Mouse (Mus musculus): ENCODE measurements around the gene Rin3. TPM values are rescaled to one million over a fixed set of nuclear protein-coding genes. Genes with fewer than 3 reads are reported as not detected.

Rin3 gene
- polyA plus RNA-seq, 1 experiment from 2014 or later: 7.1 TPM

DNA sequence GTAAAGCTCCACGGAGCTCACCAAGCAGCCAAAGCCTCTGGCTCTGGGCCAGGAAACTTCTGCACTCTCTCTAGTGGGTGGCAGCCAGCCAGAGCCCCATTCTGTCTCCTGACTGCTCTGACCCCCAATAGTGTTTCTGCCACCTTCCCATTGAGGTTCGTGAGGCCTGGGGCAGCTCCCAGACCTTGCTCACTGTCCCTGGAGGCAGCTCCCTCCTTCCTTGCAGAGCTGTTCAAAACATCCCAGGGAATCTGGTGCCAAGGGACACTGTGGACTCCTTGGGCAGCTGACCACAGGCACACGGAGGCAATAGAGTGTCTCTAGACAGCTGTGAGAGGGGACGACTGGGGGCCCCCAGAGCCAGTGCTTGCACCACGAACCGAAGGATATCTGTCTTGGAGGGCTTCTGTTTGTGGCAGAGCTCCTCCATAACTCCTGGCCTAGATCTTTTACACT is 25.2 kb downstream of the Rin3 start:
- H3K36me3 ChIP-seq: 0 out of 2 replicates have a peak, but pooled peaks cover 3% of the 10 kb centered on the region
- peak overlapping the region; percentile 75 for H3K27ac ChIP-seq
- ATAC-seq (ENCODE audit: low FRiP score, low read depth): 0 out of 2 replicates have a peak, but pooled peaks have one; percentile 7
- no peak overlapping the region for H3K4me3 ChIP-seq
- peaks cover 32% of the 10 kb centered on the region for H3K4me1 ChIP-seq
- H3K4me2 ChIP-seq (replicated peaks): no peak overlapping the region
- H3K9me3 ChIP-seq: no peaks in the 10 kb centered on the region
- H3K9ac ChIP-seq: no peak overlapping the region
- no peaks in the 10 kb centered on the region for H3K27me3 ChIP-seq
- WGBS: 50% methylated on average over 6 of the region's 6 CpGs

DNA sequence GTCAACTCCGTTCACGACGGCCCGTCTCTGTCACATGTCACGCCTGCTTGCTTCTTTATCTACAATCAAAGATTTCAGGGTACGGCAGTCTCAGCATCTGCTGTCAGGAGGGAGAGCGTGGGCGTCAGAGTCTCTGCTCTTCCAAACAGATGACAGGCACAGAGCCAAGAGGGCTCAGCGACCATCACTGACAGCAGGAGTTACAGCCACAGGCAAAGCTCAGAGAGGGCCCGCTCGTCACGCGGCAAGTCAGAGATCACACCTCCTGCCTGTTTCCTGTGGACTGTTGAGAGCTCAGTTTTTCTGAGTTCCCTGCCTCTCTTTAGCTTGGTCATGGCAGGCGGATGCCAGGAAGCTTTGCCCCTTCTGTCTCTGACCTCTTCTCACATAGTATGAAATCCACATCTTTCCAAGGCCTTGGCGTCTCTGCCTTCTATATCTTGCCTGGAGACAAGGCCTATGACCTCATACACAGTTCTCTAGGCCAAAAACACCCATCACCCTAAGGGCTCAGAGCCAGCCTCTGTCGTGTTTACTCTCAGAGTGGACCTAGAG is 25.7 kb downstream of the Rin3 start:
- Histone ChIP-seq H3K4me1 (peaks cover 27% of the 10 kb centered on the region), H3K9ac (no peak overlapping the region), H3K27ac (no peak overlapping the region), H3K27me3 (no peaks in the 10 kb centered on the region), H3K9me3 (no peaks in the 10 kb centered on the region), H3K4me3 (no peak overlapping the region), H3K4me2 (replicated peaks) (no peak overlapping the region), H3K36me3 (peaks cover 6% of the 10 kb centered on the region; the same call in 1 of the 2 replicates)
- 63% methylated on average over 16 of the region's 16 CpGs for WGBS
- ATAC-seq (ENCODE audit: low FRiP score, low read depth): 0 out of 2 replicates have a peak, but pooled peaks have one; percentile 1

DNA sequence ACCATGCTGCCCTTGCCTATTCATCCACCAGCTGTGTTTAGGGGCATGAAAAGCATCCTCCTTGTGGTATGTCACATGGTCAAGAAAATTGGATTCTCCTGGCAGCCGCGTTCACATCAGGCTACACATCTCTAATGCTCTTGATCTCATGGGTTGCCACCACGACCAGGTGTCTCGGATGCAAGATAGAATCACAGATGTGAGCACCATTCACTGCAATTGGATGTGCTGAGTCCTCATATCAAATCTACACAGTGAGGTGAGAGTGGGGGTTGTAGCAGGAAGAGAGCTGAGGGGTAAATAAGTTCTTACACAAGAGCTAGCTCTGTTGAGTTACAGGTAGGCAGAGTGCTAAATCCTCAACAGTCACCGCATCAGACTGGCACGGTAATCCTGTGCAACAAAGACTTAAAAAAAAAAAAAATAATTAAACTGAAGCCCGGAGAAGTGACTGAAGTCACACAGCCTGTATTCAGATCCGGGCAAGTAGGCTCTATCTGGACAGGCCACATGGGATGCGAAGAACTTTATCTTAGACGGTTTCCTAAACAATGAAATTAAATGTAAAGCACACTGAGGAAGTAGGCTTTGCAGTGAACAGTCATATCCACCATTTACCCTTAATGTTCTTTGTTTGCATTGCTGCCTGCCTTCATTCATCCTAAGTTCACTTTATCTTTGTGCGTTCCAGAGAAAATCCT is 26.4 kb downstream of the Rin3 start:
- Histone ChIP-seq H3K4me2 (replicated peaks) (no peak overlapping the region), H3K9me3 (no peaks in the 10 kb centered on the region), H3K4me1 (peaks cover 21% of the 10 kb centered on the region), H3K4me3 (no peak overlapping the region), H3K36me3 (peaks cover 6% of the 10 kb centered on the region; the same call in 1 of the 2 replicates), H3K27ac (no peak overlapping the region), H3K27me3 (no peaks in the 10 kb centered on the region), H3K9ac (no peak overlapping the region)
- 92% methylated on average over 11 of the region's 11 CpGs for whole genome bisulfite sequencing
- no peak for ATAC-seq (ENCODE audit: low FRiP score, low read depth)

DNA sequence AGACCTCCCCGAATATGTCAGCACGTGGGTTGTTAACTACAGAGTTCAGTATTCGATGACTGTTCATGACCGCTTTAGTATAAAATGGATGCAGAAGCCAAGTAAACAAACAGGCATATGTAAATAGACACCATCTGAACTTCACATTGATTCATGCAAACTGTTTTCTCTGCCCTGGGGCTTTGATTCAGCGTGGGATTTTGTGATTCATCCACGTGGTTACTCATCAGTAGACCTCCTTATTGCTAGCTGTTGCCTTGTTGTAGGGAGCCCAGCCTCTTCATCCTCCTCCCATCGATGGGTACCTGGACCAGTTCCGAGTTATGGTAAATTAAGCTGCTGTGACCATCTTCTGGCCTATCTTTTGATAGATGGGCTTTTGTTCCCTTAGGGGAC is 26.9 kb downstream of the Rin3 start:
- WGBS: 92% methylated on average over 8 of the region's 8 CpGs

DNA sequence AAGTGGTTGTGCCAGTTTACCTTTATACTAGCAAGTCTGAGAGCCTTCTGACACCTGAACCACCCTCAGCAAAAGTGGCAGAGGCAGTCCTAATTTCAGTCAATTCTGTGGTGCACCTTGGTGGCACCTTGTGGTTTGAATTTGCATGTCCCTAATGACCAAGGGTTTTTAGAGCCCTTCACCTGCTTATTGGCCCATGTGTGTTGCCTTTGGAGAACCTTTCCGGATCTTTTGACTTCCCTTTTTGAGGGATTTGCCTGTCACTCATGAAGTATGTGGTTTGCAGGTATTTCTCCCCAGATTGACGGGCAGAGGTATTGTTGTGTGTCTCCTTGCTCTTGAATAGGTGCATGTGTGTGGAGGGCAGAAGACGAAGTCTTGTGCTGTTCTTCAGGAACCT is 27.4 kb downstream of the Rin3 start:
- Histone ChIP-seq H3K9ac (no peak overlapping the region), H3K9me3 (no peaks in the 10 kb centered on the region), H3K27me3 (no peaks in the 10 kb centered on the region), H3K4me2 (replicated peaks) (no peak overlapping the region), H3K4me1 (peaks cover 16% of the 10 kb centered on the region), H3K4me3 (no peak overlapping the region), H3K36me3 (peaks cover 11% of the 10 kb centered on the region), H3K27ac (no peak overlapping the region)
- WGBS: 86% methylated on average over 3 of the region's 3 CpGs
- no peak for ATAC-seq (ENCODE audit: low FRiP score, low read depth)

More for the DNA sequence above, 26.9 kb downstream of the Rin3 start:
- Histone ChIP-seq H3K36me3 (peaks cover 7% of the 10 kb centered on the region), H3K4me1 (peaks cover 19% of the 10 kb centered on the region), H3K9ac (no peak overlapping the region), H3K4me2 (replicated peaks) (no peak overlapping the region), H3K27me3 (no peaks in the 10 kb centered on the region), H3K4me3 (no peak overlapping the region), H3K27ac (no peak overlapping the region), H3K9me3 (no peaks in the 10 kb centered on the region)
- no peak for ATAC-seq (ENCODE audit: low FRiP score, low read depth)

DNA sequence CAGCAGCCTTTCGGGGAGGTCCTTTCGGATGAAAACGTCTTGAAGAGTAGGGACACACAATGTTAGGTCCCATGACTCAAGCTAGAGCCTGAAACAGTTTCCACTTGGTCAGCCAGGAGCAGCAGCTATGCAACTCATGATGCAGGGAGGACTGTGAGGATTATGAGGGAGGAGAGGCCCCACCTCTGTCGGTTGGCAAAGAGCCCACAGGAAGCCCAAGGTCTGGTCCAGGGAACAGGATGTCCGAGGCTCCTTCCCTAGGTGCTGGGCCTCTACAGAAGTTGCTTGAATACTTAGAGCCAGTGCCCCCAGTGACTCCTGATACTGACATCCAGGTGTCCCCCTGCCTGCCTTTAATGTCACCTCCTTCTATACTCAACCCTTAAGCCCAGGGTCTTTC is 28.6 kb downstream of the Rin3 start:
- H3K36me3 ChIP-seq: peaks cover 16% of the 10 kb centered on the region

DNA sequence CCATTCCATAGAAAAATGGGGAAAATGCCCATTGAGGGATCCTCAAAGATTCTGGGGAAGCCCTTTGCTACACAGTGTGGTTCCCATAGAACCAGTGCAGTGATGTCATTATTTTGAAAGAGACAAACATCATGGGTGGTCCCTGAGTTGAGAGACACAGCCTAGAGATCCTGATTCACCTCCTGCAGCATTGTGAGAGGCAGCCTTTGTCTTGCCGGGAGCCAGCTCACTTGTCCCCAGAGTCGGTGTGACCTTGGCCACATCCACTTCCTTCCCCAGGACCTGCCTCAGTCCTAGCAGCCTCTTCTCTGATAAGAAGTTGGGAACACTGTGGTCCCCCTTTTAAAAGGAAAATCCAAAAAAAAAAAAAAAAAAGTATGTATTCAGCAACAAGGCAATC is 36.3 kb downstream of the Rin3 start:
- Histone ChIP-seq H3K4me3 (no peak overlapping the region), H3K4me2 (replicated peaks) (no peak overlapping the region), H3K36me3 (peaks cover 10% of the 10 kb centered on the region; the same call in 1 of the 2 replicates), H3K27me3 (no peaks in the 10 kb centered on the region), H3K9ac (no peak overlapping the region), H3K27ac (peak overlapping the region; percentile 22; the same call in 1 of the 2 replicates), H3K9me3 (no peaks in the 10 kb centered on the region), H3K4me1 (peaks cover 10% of the 10 kb centered on the region; the same call in 1 of the 2 replicates)
- WGBS: 75% methylated on average over 2 of the region's 2 CpGs
- ATAC-seq (ENCODE audit: low FRiP score, low read depth): no peak

More for the DNA sequence above, 28.6 kb downstream of the Rin3 start:
- no peak overlapping the region for H3K27ac ChIP-seq
- H3K4me1 ChIP-seq: peaks cover 16% of the 10 kb centered on the region
- H3K4me2 ChIP-seq (replicated peaks): no peak overlapping the region
- no peaks in the 10 kb centered on the region for H3K9me3 ChIP-seq
- H3K9ac ChIP-seq: no peak overlapping the region
- H3K4me3 ChIP-seq: no peak overlapping the region
- 81% methylated on average over 5 of the region's 5 CpGs for WGBS
- ATAC-seq (ENCODE audit: low FRiP score, low read depth): no peak
- no peaks in the 10 kb centered on the region for H3K27me3 ChIP-seq

DNA sequence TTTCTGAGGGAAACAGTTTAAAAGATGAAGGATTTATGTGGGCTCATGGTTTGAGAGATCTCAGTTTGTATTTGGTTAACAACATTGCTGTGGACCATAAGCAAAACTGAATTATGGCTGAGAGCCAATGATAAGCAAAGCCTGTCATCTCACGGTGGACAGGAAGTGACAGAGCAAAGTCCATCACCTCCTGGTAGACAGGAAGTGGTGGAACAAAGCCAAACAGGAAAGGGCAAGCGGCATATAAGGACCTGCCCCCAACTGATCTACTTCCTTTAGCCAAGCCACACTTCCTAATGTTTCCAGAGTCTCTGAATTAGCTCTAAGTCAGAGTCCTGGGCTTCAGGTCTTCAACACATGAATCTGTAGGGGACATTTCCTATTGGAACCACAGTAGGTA is 37.1 kb downstream of the Rin3 start:
- H3K27me3 ChIP-seq: no peaks in the 10 kb centered on the region
- H3K9me3 ChIP-seq: no peaks in the 10 kb centered on the region
- H3K36me3 ChIP-seq: peaks cover 8% of the 10 kb centered on the region; the same call in 1 of the 2 replicates
- H3K4me3 ChIP-seq: no peak overlapping the region
- WGBS: 51% methylated on average over 2 of the region's 2 CpGs
- ATAC-seq (ENCODE audit: low FRiP score, low read depth): no peak
- no peak overlapping the region for H3K9ac ChIP-seq
- peak overlapping the region; percentile 22 for H3K27ac ChIP-seq
- peaks cover 12% of the 10 kb centered on the region; the same call in 1 of the 2 replicates for H3K4me1 ChIP-seq
- no peak overlapping the region for H3K4me2 ChIP-seq (replicated peaks)

DNA sequence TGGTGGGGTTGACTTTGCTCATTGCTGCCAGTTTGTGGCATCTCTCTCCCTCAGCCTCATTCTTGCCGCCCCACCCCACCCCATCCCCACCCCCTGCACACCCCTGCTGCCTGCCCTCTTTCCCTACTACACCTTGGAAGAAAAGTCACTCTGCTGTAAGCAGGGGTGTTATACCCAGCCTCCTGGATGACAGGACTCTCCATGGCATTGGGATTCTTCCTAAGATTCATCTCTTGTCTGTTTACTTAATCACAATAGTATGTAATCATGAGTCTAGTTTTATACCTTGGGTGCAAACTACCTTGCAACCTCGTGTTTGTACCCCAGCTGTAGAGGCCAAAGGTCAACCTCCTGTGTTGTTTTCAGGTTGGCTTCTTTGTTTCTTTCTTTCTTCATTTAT is 37.5 kb downstream of the Rin3 start:
- H3K4me3 ChIP-seq: no peak overlapping the region
- no peak for ATAC-seq (ENCODE audit: low FRiP score, low read depth)
- H3K36me3 ChIP-seq: peaks cover 4% of the 10 kb centered on the region; the same call in 1 of the 2 replicates
- peaks cover 12% of the 10 kb centered on the region; the same call in 1 of the 2 replicates for H3K4me1 ChIP-seq
- H3K27me3 ChIP-seq: no peaks in the 10 kb centered on the region
- H3K9me3 ChIP-seq: no peaks in the 10 kb centered on the region
- H3K9ac ChIP-seq: no peak overlapping the region
- 70% methylated on average over 2 of the region's 2 CpGs for WGBS
- peak overlapping the region; percentile 22; the same call in 1 of the 2 replicates for H3K27ac ChIP-seq
- H3K4me2 ChIP-seq (replicated peaks): no peak overlapping the region

DNA sequence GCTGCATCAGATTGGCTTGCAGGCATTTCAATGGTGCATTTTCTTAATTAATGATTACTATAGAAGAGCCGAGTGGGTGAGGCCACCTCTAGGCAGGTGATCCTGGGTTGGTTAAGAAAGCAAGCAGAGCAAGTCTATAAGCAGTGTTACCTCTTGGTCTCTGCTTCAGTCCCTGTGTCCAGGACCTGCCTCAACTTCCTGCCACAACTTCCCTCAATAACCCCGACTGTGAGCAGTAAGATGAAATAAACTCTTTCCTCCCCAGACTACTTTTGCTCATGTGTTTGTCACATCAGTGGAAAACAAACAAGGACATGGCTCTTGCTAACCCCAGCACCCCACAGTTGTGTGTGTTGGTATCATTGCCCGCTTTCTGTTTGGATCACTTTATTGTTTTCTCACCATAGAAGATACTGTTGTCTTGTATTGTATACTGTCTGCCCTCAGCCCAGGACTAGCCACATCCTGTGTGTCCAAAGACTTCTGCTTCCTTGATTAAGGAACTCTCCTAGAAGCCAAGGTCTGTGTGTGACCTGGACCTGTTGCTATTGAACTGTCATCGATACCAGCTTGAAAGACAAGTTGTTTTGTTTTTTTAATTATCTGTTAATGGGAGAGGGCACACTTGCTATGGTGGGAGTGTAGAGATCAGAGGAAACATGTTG is 38.3 kb downstream of the Rin3 start:
- Histone ChIP-seq H3K9me3 (no peaks in the 10 kb centered on the region), H3K9ac (no peak overlapping the region), H3K27ac (no peak overlapping the region; the same call in 1 of the 2 replicates), H3K4me2 (replicated peaks) (no peak overlapping the region), H3K4me1 (peaks cover 12% of the 10 kb centered on the region; the same call in 1 of the 2 replicates), H3K36me3 (peaks cover 6% of the 10 kb centered on the region; the same call in 1 of the 2 replicates), H3K27me3 (no peaks in the 10 kb centered on the region), H3K4me3 (no peak overlapping the region)
- WGBS: 73% methylated on average over 4 of the region's 4 CpGs
- ATAC-seq (ENCODE audit: low FRiP score, low read depth): no peak

DNA sequence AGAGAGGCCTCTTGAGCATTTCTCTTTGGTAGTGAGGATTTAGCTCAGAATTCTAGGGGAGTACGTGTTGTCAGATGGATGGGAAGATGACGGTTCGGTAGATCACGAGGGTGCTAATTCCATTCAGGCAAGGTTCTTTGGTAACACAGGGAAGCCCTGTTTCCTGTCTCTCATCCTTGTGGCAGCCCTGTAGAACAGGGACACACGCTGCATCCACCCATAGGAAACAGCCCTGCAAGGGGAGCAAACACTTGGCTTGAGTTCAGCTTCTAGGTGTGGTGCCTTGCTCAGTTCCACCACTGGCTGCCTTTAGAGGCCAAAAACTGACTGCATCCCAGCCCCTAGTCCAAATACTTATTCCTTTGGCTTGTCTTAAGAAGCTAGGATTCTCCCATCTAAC is 39.0 kb downstream of the Rin3 start:
- 82% methylated on average over 5 of the region's 5 CpGs for WGBS

DNA sequence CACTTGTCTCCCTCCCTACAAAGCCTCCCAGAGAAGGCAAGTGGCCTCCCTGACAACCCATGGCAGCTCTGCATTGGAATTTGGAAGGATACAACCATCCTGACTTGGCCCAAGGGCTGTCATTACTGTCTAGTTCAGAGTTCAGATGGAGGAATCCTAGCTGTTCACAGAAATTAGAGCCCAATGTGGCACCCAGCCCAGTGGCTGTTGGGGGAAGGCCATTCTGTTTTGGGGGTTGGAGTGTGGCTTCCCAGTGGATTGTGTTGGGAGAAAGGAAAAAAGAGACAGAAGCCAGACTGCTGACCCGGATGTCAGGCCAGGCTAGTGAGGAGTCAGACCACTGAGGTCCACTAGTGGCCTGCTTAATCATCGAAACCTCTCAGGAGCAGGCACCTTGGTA is 40.5 kb downstream of the Rin3 start:
- ATAC-seq (ENCODE audit: low FRiP score, low read depth): no peak
- no peaks in the 10 kb centered on the region for H3K9me3 ChIP-seq
- peaks cover 18% of the 10 kb centered on the region; the same call in 1 of the 2 replicates for H3K4me1 ChIP-seq
- H3K4me3 ChIP-seq: no peak overlapping the region
- H3K36me3 ChIP-seq: peaks cover 7% of the 10 kb centered on the region; the same call in 1 of the 2 replicates
- peak overlapping the region; percentile 63 for H3K27ac ChIP-seq
- H3K27me3 ChIP-seq: no peaks in the 10 kb centered on the region
- no peak overlapping the region for H3K4me2 ChIP-seq (replicated peaks)
- 87% methylated on average over 2 of the region's 2 CpGs for WGBS
- H3K9ac ChIP-seq: no peak overlapping the region

More for the DNA sequence above, 39.0 kb downstream of the Rin3 start:
- H3K9ac ChIP-seq: no peak overlapping the region
- peaks cover 7% of the 10 kb centered on the region; the same call in 1 of the 2 replicates for H3K36me3 ChIP-seq
- no peak overlapping the region for H3K4me3 ChIP-seq
- ATAC-seq (ENCODE audit: low FRiP score, low read depth): no peak
- no peaks in the 10 kb centered on the region for H3K9me3 ChIP-seq
- no peak overlapping the region for H3K4me2 ChIP-seq (replicated peaks)
- H3K27me3 ChIP-seq: no peaks in the 10 kb centered on the region
- peaks cover 12% of the 10 kb centered on the region; the same call in 1 of the 2 replicates for H3K4me1 ChIP-seq
- H3K27ac ChIP-seq: no peak overlapping the region

All from limb, embryonic 13.5 days (tissue).